Mouse (Mus musculus): ENCODE results near the gene Ier5l. TPM values are rescaled to one million over a fixed set of nuclear protein-coding genes. Genes with fewer than 3 reads are reported as not detected.

Gene Ier5l
- polyA plus RNA-seq, 1 experiment from 2014 or later: 12.6 TPM

DNA sequence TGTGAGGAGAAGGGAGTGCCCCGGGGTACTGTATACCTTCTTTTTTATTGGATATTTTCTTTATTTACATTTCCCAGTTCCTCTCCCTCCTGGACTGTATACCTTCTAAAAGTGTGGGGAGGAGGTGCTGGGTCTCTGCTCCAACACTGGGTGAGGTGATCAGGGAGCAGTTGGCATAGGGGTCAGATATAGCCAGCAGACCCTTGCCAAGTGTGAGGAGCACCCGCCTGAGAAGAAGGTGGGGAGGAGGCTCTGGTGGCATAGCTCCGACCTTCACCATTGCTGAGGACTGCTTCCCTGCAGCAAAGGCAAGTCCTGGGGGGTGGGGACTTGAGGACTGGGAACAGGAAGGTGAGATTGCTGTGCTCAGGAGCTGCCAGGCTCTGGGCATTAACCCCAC lies 22.5 kb downstream of the Ier5l start:
- no peak overlapping the region for H3K9ac ChIP-seq (replicated peaks; ENCODE audit: low read length)

GRCm38 (mm10) chr2:30450530-30450929 lies 23.5 kb downstream of the Ier5l start:
- ATAC-seq (replicated peaks; ENCODE audit: insufficient number of reproducible peaks, low FRiP score, low TSS enrichment, low read depth) (no peak), DNase-seq (ENCODE audit: low spot score) (no peak)
- H3K9ac ChIP-seq (replicated peaks; ENCODE audit: low read length): no peak overlapping the region
- no peak overlapping the region for H3K4me2 ChIP-seq (ENCODE audit: low read depth, low read length)
- no peaks in the 10 kb centered on the region; the same call in 1 of the 2 replicates for H3K9me3 ChIP-seq (replicated peaks; ENCODE audit: control insufficient read depth, low read length)
- 66% methylated on average over 1 of the region's 1 CpGs for WGBS
- H3K4me3 ChIP-seq (ENCODE audit: low read depth, low read length): no peak overlapping the region
- no peak overlapping the region for H3K27ac ChIP-seq (replicated peaks; ENCODE audit: low read depth, low read length)
- H3K36me3 ChIP-seq (replicated peaks; ENCODE audit: control insufficient read depth, insufficient read depth, low read depth, low read length): peaks cover 5% of the 10 kb centered on the region
- H3K4me1 ChIP-seq (ENCODE audit: control insufficient read depth, insufficient read depth, low read length): peaks cover 2% of the 10 kb centered on the region; the same call in 1 of the 2 replicates
- no peaks in the 10 kb centered on the region for H3K27me3 ChIP-seq (ENCODE audit: control insufficient read depth, insufficient read depth, low read length)

More for the DNA sequence above, 22.5 kb downstream of the Ier5l start:
- ATAC-seq (replicated peaks; ENCODE audit: insufficient number of reproducible peaks, low FRiP score, low TSS enrichment, low read depth) (no peak), DNase-seq (ENCODE audit: low spot score) (no peak)
- Histone ChIP-seq H3K4me1 (ENCODE audit: control insufficient read depth, insufficient read depth, low read length) (no peaks in the 10 kb centered on the region), H3K4me2 (ENCODE audit: low read depth, low read length) (no peak overlapping the region), H3K36me3 (replicated peaks; ENCODE audit: control insufficient read depth, insufficient read depth, low read depth, low read length) (peaks cover 5% of the 10 kb centered on the region), H3K4me3 (ENCODE audit: low read depth, low read length) (no peak overlapping the region), H3K27me3 (ENCODE audit: control insufficient read depth, insufficient read depth, low read length) (no peaks in the 10 kb centered on the region), H3K27ac (replicated peaks; ENCODE audit: low read depth, low read length) (no peak overlapping the region), H3K9me3 (replicated peaks; ENCODE audit: control insufficient read depth, low read length) (no peaks in the 10 kb centered on the region; the same call in 1 of the 2 replicates)
- 91% methylated on average over 3 of the region's 3 CpGs for WGBS

DNA sequence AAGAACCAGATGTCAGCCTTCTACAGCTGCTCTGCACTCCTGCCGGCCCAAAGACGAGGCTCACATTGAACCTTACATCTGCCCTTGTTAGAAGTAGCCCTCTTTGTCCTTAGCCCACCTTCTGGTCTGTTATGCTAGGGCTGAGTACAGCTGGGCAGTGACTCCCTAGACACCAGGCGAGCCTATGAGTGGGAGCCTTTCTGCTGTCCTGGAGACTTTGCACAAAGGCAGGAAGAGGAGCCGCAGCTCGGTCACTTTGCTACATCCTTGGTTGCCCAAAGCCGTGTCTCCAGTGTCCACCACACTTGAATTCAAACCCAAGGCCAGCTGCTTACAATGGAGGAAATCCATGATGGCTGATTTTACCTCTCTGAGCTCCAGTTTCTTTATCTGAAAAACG lies 25.6 kb downstream of the Ier5l start:
- no peaks in the 10 kb centered on the region for H3K27me3 ChIP-seq (ENCODE audit: control insufficient read depth, insufficient read depth, low read length)
- WGBS: 83% methylated on average over 7 of the region's 7 CpGs
- no peak for DNase-seq (ENCODE audit: low spot score)
- peaks cover 5% of the 10 kb centered on the region for H3K36me3 ChIP-seq (replicated peaks; ENCODE audit: control insufficient read depth, insufficient read depth, low read depth, low read length)
- H3K9ac ChIP-seq (replicated peaks; ENCODE audit: low read length): no peak overlapping the region
- peaks cover 14% of the 10 kb centered on the region for H3K4me1 ChIP-seq (ENCODE audit: control insufficient read depth, insufficient read depth, low read length)
- H3K9me3 ChIP-seq (replicated peaks; ENCODE audit: control insufficient read depth, low read length): no peaks in the 10 kb centered on the region; the same call in 1 of the 2 replicates
- H3K4me3 ChIP-seq (ENCODE audit: low read depth, low read length): no peak overlapping the region
- no peak for ATAC-seq (replicated peaks; ENCODE audit: insufficient number of reproducible peaks, low FRiP score, low TSS enrichment, low read depth)
- no peak overlapping the region for H3K4me2 ChIP-seq (ENCODE audit: low read depth, low read length)
- no peak overlapping the region for H3K27ac ChIP-seq (replicated peaks; ENCODE audit: low read depth, low read length)

DNA sequence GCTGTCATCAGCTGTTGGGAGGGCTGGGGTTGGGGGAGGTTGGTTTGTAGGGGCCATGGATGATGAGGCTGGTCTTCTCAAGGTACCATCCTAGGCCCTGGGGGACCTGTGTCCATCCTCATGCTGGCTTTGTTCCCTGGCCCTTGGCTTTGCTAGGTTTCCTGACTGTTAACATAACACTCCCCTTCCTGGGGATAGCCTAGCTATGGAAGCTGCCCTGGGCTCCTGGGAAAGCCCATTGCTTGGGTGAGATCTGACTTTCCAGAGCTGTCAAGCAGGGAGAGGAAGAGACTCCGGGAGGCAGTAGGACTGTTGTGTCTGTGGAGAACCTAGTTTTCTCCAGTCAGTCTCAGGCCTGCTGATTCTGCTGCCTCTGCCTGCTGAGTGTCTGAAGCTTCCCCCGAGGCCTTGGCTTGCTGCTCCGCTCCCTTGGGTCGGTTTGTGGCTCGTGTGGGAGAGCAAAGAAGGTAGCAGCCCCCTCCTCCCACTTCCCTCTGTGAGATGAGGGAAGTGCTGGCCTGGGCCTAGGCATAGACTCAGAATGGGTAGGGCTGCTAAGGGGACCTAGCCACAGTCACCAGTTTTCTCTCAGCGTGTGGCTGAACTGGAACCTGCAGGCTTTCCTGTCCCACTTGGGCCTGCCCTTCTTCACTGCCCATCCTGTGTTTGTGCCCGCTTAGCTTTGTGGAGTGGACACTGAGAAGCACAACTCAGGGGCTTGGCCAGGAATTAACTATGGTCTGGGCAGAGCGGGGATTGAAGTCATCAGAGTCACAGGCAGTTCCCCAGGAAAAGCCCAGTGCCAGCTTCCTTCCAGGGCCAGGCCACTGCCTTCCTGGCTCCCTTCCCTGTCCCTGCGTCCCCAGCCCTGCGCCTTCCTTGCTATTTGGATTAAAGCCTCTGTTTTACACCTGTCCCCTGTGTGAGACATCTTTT lies 26.9 kb downstream of the Ier5l start:
- no peaks in the 10 kb centered on the region; the same call in 1 of the 2 replicates for H3K9me3 ChIP-seq (replicated peaks; ENCODE audit: control insufficient read depth, low read length)
- WGBS: 81% methylated on average over 10 of the region's 10 CpGs
- no peak overlapping the region for H3K27ac ChIP-seq (replicated peaks; ENCODE audit: low read depth, low read length)
- no peaks in the 10 kb centered on the region for H3K27me3 ChIP-seq (ENCODE audit: control insufficient read depth, insufficient read depth, low read length)
- peaks cover 5% of the 10 kb centered on the region for H3K36me3 ChIP-seq (replicated peaks; ENCODE audit: control insufficient read depth, insufficient read depth, low read depth, low read length)
- no peak for DNase-seq (ENCODE audit: low spot score)
- H3K4me2 ChIP-seq (ENCODE audit: low read depth, low read length): no peak overlapping the region
- H3K4me3 ChIP-seq (ENCODE audit: low read depth, low read length): no peak overlapping the region
- ATAC-seq (replicated peaks; ENCODE audit: insufficient number of reproducible peaks, low FRiP score, low TSS enrichment, low read depth): no peak
- 0 out of 2 replicates have a peak overlapping the region, but pooled peaks have one; percentile 4 for H3K9ac ChIP-seq (replicated peaks; ENCODE audit: low read length)
- peaks cover 24% of the 10 kb centered on the region for H3K4me1 ChIP-seq (ENCODE audit: control insufficient read depth, insufficient read depth, low read length)

- peaks cover 30% of the 10 kb centered on the region for H3K4me1 ChIP-seq (ENCODE audit: control insufficient read depth, insufficient read depth, low read length)
- H3K9ac ChIP-seq (replicated peaks; ENCODE audit: low read length): peak overlapping the region; percentile 26
- H3K4me3 ChIP-seq (ENCODE audit: low read depth, low read length): no peak overlapping the region
- WGBS: 11% methylated on average over 2 of the region's 2 CpGs
- H3K27me3 ChIP-seq (ENCODE audit: control insufficient read depth, insufficient read depth, low read length): no peaks in the 10 kb centered on the region
- H3K36me3 ChIP-seq (replicated peaks; ENCODE audit: control insufficient read depth, insufficient read depth, low read depth, low read length): peaks cover 5% of the 10 kb centered on the region
- peak overlapping the region; percentile 68 for H3K27ac ChIP-seq (replicated peaks; ENCODE audit: low read depth, low read length)
- ATAC-seq (replicated peaks; ENCODE audit: insufficient number of reproducible peaks, low FRiP score, low TSS enrichment, low read depth) (no peak), DNase-seq (ENCODE audit: low spot score) (peak; percentile 74)
- H3K9me3 ChIP-seq (replicated peaks; ENCODE audit: control insufficient read depth, low read length): no peaks in the 10 kb centered on the region; the same call in 1 of the 2 replicates
- H3K4me2 ChIP-seq (ENCODE audit: low read depth, low read length): no peak overlapping the region
Measured at GRCm38 (mm10) chr2:30445312-30445711, 28.7 kb downstream of the Ier5l start.

GRCm38 (mm10) chr2:30444450-30444849 lies 29.6 kb downstream of the Ier5l start:
- Histone ChIP-seq H3K27me3 (ENCODE audit: control insufficient read depth, insufficient read depth, low read length) (no peaks in the 10 kb centered on the region), H3K9me3 (replicated peaks; ENCODE audit: control insufficient read depth, low read length) (no peaks in the 10 kb centered on the region), H3K27ac (replicated peaks; ENCODE audit: low read depth, low read length) (peak overlapping the region; percentile 95), H3K4me3 (ENCODE audit: low read depth, low read length) (no peak overlapping the region), H3K9ac (replicated peaks; ENCODE audit: low read length) (no peak overlapping the region), H3K4me1 (ENCODE audit: control insufficient read depth, insufficient read depth, low read length) (peaks cover 30% of the 10 kb centered on the region), H3K4me2 (ENCODE audit: low read depth, low read length) (no peak overlapping the region), H3K36me3 (replicated peaks; ENCODE audit: control insufficient read depth, insufficient read depth, low read depth, low read length) (peaks cover 4% of the 10 kb centered on the region)
- no peak for ATAC-seq (replicated peaks; ENCODE audit: insufficient number of reproducible peaks, low FRiP score, low TSS enrichment, low read depth)
- no peak for DNase-seq (ENCODE audit: low spot score)

- no peaks in the 10 kb centered on the region for H3K27me3 ChIP-seq (ENCODE audit: control insufficient read depth, insufficient read depth, low read length)
- no peak overlapping the region for H3K4me2 ChIP-seq (ENCODE audit: low read depth, low read length)
- peaks cover 5% of the 10 kb centered on the region for H3K36me3 ChIP-seq (replicated peaks; ENCODE audit: control insufficient read depth, insufficient read depth, low read depth, low read length)
- no peak for ATAC-seq (replicated peaks; ENCODE audit: insufficient number of reproducible peaks, low FRiP score, low TSS enrichment, low read depth)
- peak overlapping the region; percentile 95 for H3K27ac ChIP-seq (replicated peaks; ENCODE audit: low read depth, low read length)
- no peak for DNase-seq (ENCODE audit: low spot score)
- peaks cover 30% of the 10 kb centered on the region for H3K4me1 ChIP-seq (ENCODE audit: control insufficient read depth, insufficient read depth, low read length)
- H3K4me3 ChIP-seq (ENCODE audit: low read depth, low read length): no peak overlapping the region
- H3K9me3 ChIP-seq (replicated peaks; ENCODE audit: control insufficient read depth, low read length): no peaks in the 10 kb centered on the region
- no peak overlapping the region for H3K9ac ChIP-seq (replicated peaks; ENCODE audit: low read length)
- WGBS: 64% methylated on average over 5 of the region's 5 CpGs
Measured at GRCm38 (mm10) chr2:30444006-30444405, 30.0 kb downstream of the Ier5l start.

DNA sequence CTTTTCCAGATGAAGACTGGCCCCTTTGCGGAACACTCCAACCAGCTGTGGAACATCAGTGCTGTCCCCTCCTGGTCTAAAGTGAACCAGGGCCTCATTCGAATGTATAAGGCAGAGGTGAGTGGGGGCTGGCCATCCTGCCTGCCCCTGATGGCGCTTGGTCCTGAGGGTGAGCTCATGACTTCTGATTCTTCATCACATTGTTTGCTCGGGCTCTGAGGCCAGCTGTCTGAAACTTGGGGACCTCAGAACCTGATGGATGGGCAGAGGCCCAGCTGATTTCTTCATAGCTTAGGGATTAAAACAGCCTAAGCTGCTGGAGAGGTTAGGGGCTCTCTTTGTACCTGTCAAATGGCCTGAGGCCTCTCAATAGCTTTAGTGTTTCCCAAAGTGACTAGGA lies 30.7 kb downstream of the Ier5l start:
- H3K4me3 ChIP-seq (ENCODE audit: low read depth, low read length): no peak overlapping the region
- ATAC-seq (replicated peaks; ENCODE audit: insufficient number of reproducible peaks, low FRiP score, low TSS enrichment, low read depth): no peak
- no peaks in the 10 kb centered on the region for H3K9me3 ChIP-seq (replicated peaks; ENCODE audit: control insufficient read depth, low read length)
- peaks cover 30% of the 10 kb centered on the region for H3K4me1 ChIP-seq (ENCODE audit: control insufficient read depth, insufficient read depth, low read length)
- peak overlapping the region; percentile 58 for H3K9ac ChIP-seq (replicated peaks; ENCODE audit: low read length)
- no peaks in the 10 kb centered on the region for H3K27me3 ChIP-seq (ENCODE audit: control insufficient read depth, insufficient read depth, low read length)
- no peak for DNase-seq (ENCODE audit: low spot score)
- H3K4me2 ChIP-seq (ENCODE audit: low read depth, low read length): no peak overlapping the region; the same call in 1 of the 2 replicates
- H3K36me3 ChIP-seq (replicated peaks; ENCODE audit: control insufficient read depth, insufficient read depth, low read depth, low read length): peaks cover 5% of the 10 kb centered on the region
- WGBS: 54% methylated on average over 4 of the region's 4 CpGs
- peak overlapping the region; percentile 95 for H3K27ac ChIP-seq (replicated peaks; ENCODE audit: low read depth, low read length)
